Mouse (Mus musculus) heart, embryonic 10.5 days (tissue): ENCODE measurements at regions not wholly inside any gene's neighbourhood (a gene's known extent, or its start where the extent isn't known, plus 50 kb on each side); places are given as distances from the start of the nearest gene placed in this dataset.
"Not testable (repeated sequence)": the region's sequence is repeated elsewhere in the genome, so short reads cannot be mapped to it uniquely, and the experiment has no call there.

Source experiments
- DNase-seq: peaks from one replicate; pipeline ENCODE4 v3.0.0-alpha.2; 2017; ENCODE audit warnings: low spot score
- H3K27ac ChIP-seq: fragments of 300-500 bp; sonication (generic); 2 replicates; pipeline ENCODE4 v1.5.1; 2016; ENCODE audit warnings: mild to moderate bottlenecking
- H3K27me3 ChIP-seq: fragments of 300-500 bp; sonication (generic); 2 replicates; pipeline ENCODE4 v1.6.1; 2016; ENCODE audit warnings: mild to moderate bottlenecking; ENCODE audit not compliant: poor library complexity, insufficient read depth, severe bottlenecking
- H3K36me3 ChIP-seq: fragments of 300-500 bp; sonication (generic); 2 replicates; pipeline ENCODE4 v1.6.1; 2016; ENCODE audit warnings: mild to moderate bottlenecking, moderate library complexity
- H3K4me1 ChIP-seq: fragments of 300-500 bp; sonication (generic); 2 replicates; pipeline ENCODE4 v1.6.1; 2016; ENCODE audit warnings: mild to moderate bottlenecking
- H3K4me3 ChIP-seq: fragments of 300-500 bp; sonication (generic); 2 replicates; pipeline ENCODE4 v1.5.1; 2016; ENCODE audit warnings: mild to moderate bottlenecking, moderate library complexity
- H3K9me3 ChIP-seq: fragments of 300-500 bp; sonication (generic); 2 replicates; pipeline ENCODE4 v1.6.1; 2016; ENCODE audit warnings: mild to moderate bottlenecking, moderate library complexity
- WGBS: fragments of 180-500 bp; shearing (Covaris S2); methylation state at CpG from one replicate; pipeline ENCODE4 v1.1.7; 2016; 5-methylcytosine and 5-hydroxymethylcytosine counted together

GRCm38 (mm10) chr3:8264366-8265033 lies 1345.4 kb downstream of the Zfp704 start:
- Histone ChIP-seq H3K27me3 (no peaks in the 10 kb centered on the region), H3K4me3 (no peak overlapping the region), H3K9me3 (no peaks in the 10 kb centered on the region), H3K36me3 (no peaks in the 10 kb centered on the region), H3K27ac (no peak overlapping the region), H3K4me1 (no peaks in the 10 kb centered on the region)
- DNase-seq, result no peak
- 81% methylated on average over 4 of the region's 4 CpGs for WGBS

GRCm38 (mm10) chr3:8257293-8257692 lies 1352.6 kb downstream of the Zfp704 start:
- no peak for DNase-seq
- Histone ChIP-seq H3K36me3 (no peaks in the 10 kb centered on the region), H3K9me3 (no peaks in the 10 kb centered on the region), H3K4me3 (no peak overlapping the region), H3K27ac (no peak overlapping the region), H3K27me3 (no peaks in the 10 kb centered on the region), H3K4me1 (no peaks in the 10 kb centered on the region)

DNA sequence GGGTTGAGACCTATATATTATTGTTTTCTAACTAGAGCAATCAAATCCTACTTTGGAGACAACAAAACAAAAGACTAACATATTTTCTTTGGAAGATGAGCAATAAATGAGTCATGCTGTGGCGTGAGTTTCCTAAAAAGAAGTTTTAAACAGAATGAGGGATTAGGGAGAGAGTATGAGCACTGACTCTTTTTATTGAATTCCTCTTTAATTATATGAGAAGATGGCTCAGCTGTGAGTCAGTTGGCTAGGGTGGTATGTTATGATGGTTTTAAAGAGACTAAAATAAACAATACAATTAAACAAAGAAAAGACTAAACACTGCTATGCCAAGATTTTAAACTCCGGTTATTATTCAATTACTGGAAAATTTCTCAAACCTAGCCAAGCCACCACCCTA lies 1357.6 kb downstream of the Zfp704 start:
- no peak for DNase-seq
- no peaks in the 10 kb centered on the region for H3K36me3 ChIP-seq
- no peak overlapping the region for H3K4me3 ChIP-seq
- H3K4me1 ChIP-seq, result no peaks in the 10 kb centered on the region
- no peak overlapping the region for H3K27ac ChIP-seq
- 71% methylated on average over 2 of the region's 2 CpGs for WGBS
- no peaks in the 10 kb centered on the region for H3K9me3 ChIP-seq
- H3K27me3 ChIP-seq, result no peaks in the 10 kb centered on the region

- Histone ChIP-seq H3K9me3 (no peaks in the 10 kb centered on the region), H3K27ac (no peak overlapping the region), H3K27me3 (no peaks in the 10 kb centered on the region), H3K4me3 (no peak overlapping the region), H3K36me3 (no peaks in the 10 kb centered on the region), H3K4me1 (no peaks in the 10 kb centered on the region)
- WGBS, result 71% methylated on average over 1 of the region's 1 CpGs
- DNase-seq, result no peak
Observed at GRCm38 (mm10) chr3:8248911-8249310, 1361.0 kb downstream of the Zfp704 start.

- not testable (repeated sequence) for H3K9me3 ChIP-seq, H3K27me3 ChIP-seq, H3K27ac ChIP-seq, H3K36me3 ChIP-seq, H3K4me3 ChIP-seq, H3K4me1 ChIP-seq
- peak; percentile 79 for DNase-seq
- 17% methylated on average over 1 of the region's 1 CpGs for WGBS
Observed at GRCm38 (mm10) chr3:8245822-8246221, 1364.1 kb downstream of the Zfp704 start.

- 70% methylated on average over 2 of the region's 2 CpGs for WGBS
- H3K27ac ChIP-seq, H3K36me3 ChIP-seq, H3K4me1 ChIP-seq, H3K27me3 ChIP-seq, H3K9me3 ChIP-seq, H3K4me3 ChIP-seq: not testable (repeated sequence)
- DNase-seq, result peak; percentile 97
Observed at GRCm38 (mm10) chr3:8245195-8245789, 1364.6 kb downstream of the Zfp704 start.

DNA sequence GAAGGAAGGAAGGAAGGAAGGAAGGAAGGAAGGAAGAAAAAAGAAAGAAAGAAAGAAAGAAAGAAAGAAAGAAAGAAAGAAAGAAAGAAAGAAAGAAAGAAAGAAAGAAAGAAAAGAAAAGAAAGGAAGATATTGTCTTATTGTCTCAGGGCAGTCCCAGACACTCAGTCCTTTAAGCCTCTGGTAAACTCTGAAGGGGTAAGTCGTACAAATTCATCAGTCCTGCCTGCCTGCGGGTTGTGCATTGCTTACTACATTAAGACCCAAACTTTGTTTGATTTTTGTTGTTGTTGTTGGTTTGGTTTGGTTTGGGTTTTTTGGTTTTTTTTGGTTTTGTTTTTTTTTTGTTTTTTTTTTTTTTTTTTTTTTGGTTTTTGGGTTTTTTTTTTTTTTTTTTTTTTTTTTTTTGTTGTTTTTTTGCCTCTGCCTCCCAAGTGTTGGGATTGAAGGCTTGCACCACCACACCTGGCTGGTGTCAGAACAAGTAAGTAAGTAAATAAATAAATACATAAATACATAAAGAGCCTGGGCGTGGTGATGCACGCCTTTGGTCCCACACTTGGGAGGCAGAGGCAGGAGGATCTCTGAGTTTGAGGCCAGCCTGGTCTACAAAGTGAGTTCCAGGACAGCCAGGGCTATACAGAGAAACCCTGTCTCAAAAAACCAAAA lies 1365.2 kb downstream of the Zfp704 start:
- DNase-seq, H3K9me3 ChIP-seq, H3K27me3 ChIP-seq, H3K27ac ChIP-seq, H3K4me1 ChIP-seq, H3K4me3 ChIP-seq, H3K36me3 ChIP-seq: not testable (repeated sequence)
- WGBS, result 87% methylated on average over 4 of the region's 4 CpGs

- Histone ChIP-seq H3K4me3 (no peak overlapping the region), H3K4me1 (no peaks in the 10 kb centered on the region), H3K27ac (no peak overlapping the region; the same call in 1 of the 2 replicates), H3K9me3 (no peaks in the 10 kb centered on the region), H3K27me3 (no peaks in the 10 kb centered on the region), H3K36me3 (no peaks in the 10 kb centered on the region)
- WGBS, result 71% methylated on average over 6 of the region's 6 CpGs
- DNase-seq, result peak; percentile 84
Observed at GRCm38 (mm10) chr3:8206623-8207404, 1403.1 kb downstream of the Zfp704 start.

GRCm38 (mm10) chr3:8163030-8163429 lies 1446.9 kb downstream of the Zfp704 start:
- H3K36me3 ChIP-seq, result no peaks in the 10 kb centered on the region
- H3K9me3 ChIP-seq, result 0 out of 2 replicates have a peak, but pooled peaks cover 3% of the 10 kb centered on the region
- 67% methylated on average over 4 of the region's 4 CpGs for WGBS
- no peaks in the 10 kb centered on the region for H3K27me3 ChIP-seq
- no peak overlapping the region for H3K4me3 ChIP-seq
- H3K4me1 ChIP-seq, result no peaks in the 10 kb centered on the region
- H3K27ac ChIP-seq, result no peak overlapping the region
- DNase-seq, result no peak

DNA sequence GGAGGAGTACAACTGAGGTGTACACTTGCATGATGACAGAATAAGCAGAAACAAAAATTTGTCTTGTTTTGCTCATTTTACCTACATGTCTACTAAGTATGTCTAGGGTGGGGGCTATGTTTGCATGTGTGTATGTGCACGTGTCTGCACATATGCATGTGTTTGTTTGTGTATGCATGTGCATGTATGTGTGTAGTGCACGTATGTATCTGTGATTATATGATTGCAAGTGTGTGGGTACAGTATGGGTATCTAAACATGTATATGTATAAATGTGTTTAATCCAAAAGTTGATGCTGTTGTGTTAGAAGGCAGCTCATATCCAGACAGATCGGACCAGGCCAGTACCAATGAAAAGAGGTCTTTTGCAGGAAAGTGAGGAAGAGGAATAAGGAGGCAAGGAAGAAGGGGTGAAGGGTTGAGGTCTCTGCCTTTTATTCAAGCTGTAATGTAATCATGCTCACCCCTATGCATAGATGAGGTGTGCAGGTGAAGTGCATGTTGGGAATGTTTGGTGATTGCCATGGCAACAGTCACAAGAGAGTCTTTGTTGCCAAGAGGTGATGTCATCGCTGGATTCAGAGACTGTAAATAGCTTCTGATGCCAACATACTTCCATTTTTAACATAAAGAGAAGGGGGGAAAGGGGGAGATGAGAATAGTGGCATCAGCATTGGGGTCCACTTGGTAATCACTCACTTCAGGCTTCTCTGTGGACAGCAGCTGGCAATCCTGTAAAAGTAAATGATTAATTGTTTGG lies 1447.7 kb downstream of the Zfp704 start:
- no peak for DNase-seq
- WGBS, result 75% methylated on average over 4 of the region's 4 CpGs
- Histone ChIP-seq H3K9me3 (0 out of 2 replicates have a peak, but pooled peaks cover 3% of the 10 kb centered on the region), H3K36me3 (no peaks in the 10 kb centered on the region), H3K27ac (no peak overlapping the region), H3K27me3 (no peaks in the 10 kb centered on the region), H3K4me1 (no peaks in the 10 kb centered on the region), H3K4me3 (no peak overlapping the region)

- 73% methylated on average over 2 of the region's 2 CpGs for WGBS
- no peak overlapping the region for H3K4me3 ChIP-seq
- H3K9me3 ChIP-seq, result no peaks in the 10 kb centered on the region
- H3K27me3 ChIP-seq, result no peaks in the 10 kb centered on the region
- H3K4me1 ChIP-seq, result no peaks in the 10 kb centered on the region
- no peak overlapping the region for H3K27ac ChIP-seq
- H3K36me3 ChIP-seq, result no peaks in the 10 kb centered on the region
- DNase-seq, result no peak
Observed at GRCm38 (mm10) chr3:8143016-8143415, 1466.9 kb downstream of the Zfp704 start.

DNA sequence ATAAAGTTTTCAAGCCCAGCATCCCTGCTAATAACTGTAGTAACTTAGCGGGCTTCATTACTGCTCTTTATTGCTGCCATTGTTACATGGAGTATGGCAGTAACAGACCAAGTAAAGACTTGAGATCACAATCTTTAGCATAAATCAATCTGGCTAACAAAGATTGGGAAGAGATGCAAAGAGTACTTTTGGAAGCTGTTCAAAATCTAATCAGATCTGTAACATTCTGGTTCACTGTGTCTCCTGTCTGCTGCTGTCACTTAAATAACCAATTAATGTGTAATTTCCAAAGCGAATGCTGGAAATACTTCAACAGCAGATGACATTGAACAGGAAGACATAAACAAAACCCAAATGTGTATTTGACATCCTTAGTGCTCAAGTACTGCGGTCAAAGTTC lies 1467.7 kb downstream of the Zfp704 start:
- Histone ChIP-seq H3K4me3 (no peak overlapping the region), H3K27me3 (no peaks in the 10 kb centered on the region)
- WGBS, result 77% methylated on average over 3 of the region's 3 CpGs

More for the DNA sequence above, 1467.7 kb downstream of the Zfp704 start:
- DNase-seq, result no peak
- no peaks in the 10 kb centered on the region for H3K36me3 ChIP-seq
- H3K4me1 ChIP-seq, result no peaks in the 10 kb centered on the region
- no peaks in the 10 kb centered on the region for H3K9me3 ChIP-seq
- no peak overlapping the region for H3K27ac ChIP-seq
